Comparison of ENCODE assay signal across 9 mouse cellular contexts in genomic region chr5:127242763-127243160, GRCm38 (mm10). TPM values are rescaled to one million over a fixed set of nuclear protein-coding genes. Genes with fewer than 3 reads are reported as not detected.
DNase-seq lines count a peak whose midpoint lies in the region; ATAC-seq and TF ChIP-seq lines count a peak whose summit lies in the region.
"Had no signal": no experiment of that assay in that cellular context is flagged by ENCODE, and none has a peak within 500 bp of the region (broad histone marks: within the 10 kb centered on the region; RNA-seq: fewer than 3 reads in every experiment).

No protein-coding gene starts in this region.

- H3K9ac ChIP-seq in heart, embryonic 14.5 days (ENCODE audit: low read length), result peak overlapping the region; percentile 63; the same call in 1 of the 2 replicates
- peak overlapping the region; percentile 72 for H3K9ac ChIP-seq in hindbrain, embryonic 13.5 days
- H3K9ac ChIP-seq in midbrain, embryonic 15.5 days, result peak overlapping the region; percentile 51

- under 1% methylated on average over 13 of the region's 13 CpGs for WGBS in heart, embryonic 14.5 days
- WGBS in hindbrain, embryonic 13.5 days, result 0% methylated on average over 13 of the region's 13 CpGs
- WGBS in midbrain, embryonic 15.5 days, result 0% methylated on average over 13 of the region's 13 CpGs

- H3K36me3 ChIP-seq in heart, embryonic 14.5 days (ENCODE audit: control insufficient read depth, insufficient read depth, low read length), result no peaks in the 10 kb centered on the region
- H3K36me3 ChIP-seq in hindbrain, embryonic 13.5 days, result no peaks in the 10 kb centered on the region
- no peaks in the 10 kb centered on the region for H3K36me3 ChIP-seq in midbrain, embryonic 15.5 days (replicated peaks)

- TF ChIP-seq CTCF in cortical plate, adult 2 months (IDR thresholded peaks at IDR 0.05; ENCODE audit: extremely low read depth, insufficient read depth, low read length), result no peak

- H3K4me1 ChIP-seq in heart, embryonic 14.5 days (ENCODE audit: control insufficient read depth in 2 of 2, insufficient read depth in 2 of 2, low read length in 2 of 2), result peaks cover 4 to 13% of the 10 kb centered on the region in 2 experiments
- no peaks in the 10 kb centered on the region for H3K4me1 ChIP-seq in cortical plate, adult 2 months (ENCODE audit: control insufficient read depth, insufficient read depth, low read length)
- peaks cover 36% of the 10 kb centered on the region for H3K4me1 ChIP-seq in hindbrain, embryonic 13.5 days (replicated peaks)
- H3K4me1 ChIP-seq in midbrain, embryonic 15.5 days, result peaks cover 34% of the 10 kb centered on the region

- no peak for ATAC-seq in heart, embryonic 14.5 days (ENCODE audit: insufficient number of reproducible peaks, insufficient read depth, low FRiP score, low read depth)
- ATAC-seq in hindbrain, embryonic 13.5 days (ENCODE audit: low FRiP score), result no peak
- ATAC-seq in midbrain, embryonic 15.5 days (replicated peaks), result no peak

- H3K27ac ChIP-seq in heart, embryonic 14.5 days (replicated peaks in 1 of 2; ENCODE audit: control insufficient read depth in 1 of 2, insufficient read depth in 1 of 2, low read depth in 2 of 2, low read length in 2 of 2), result no peak overlapping the region
- no peak overlapping the region for H3K27ac ChIP-seq in cortical plate, adult 2 months (ENCODE audit: insufficient read depth, low read length)
- H3K27ac ChIP-seq in hindbrain, embryonic 13.5 days, result no peak overlapping the region
- no peak overlapping the region for H3K27ac ChIP-seq in midbrain, embryonic 15.5 days

- TF ChIP-seq POLR2A in cortical plate, adult 2 months (IDR thresholded peaks at IDR 0.05; ENCODE audit: extremely low read depth, insufficient read depth, low read length), result no peak

- H3K4me2 ChIP-seq in heart, embryonic 14.5 days (ENCODE audit: low read length), result peak overlapping the region; percentile 83
- peak overlapping the region; percentile 74 for H3K4me2 ChIP-seq in hindbrain, embryonic 13.5 days
- H3K4me2 ChIP-seq in midbrain, embryonic 15.5 days, result peak overlapping the region; percentile 76

- H3K4me3 ChIP-seq in heart, embryonic 14.5 days (ENCODE audit: control insufficient read depth in 1 of 2, insufficient read depth in 1 of 2, low read depth in 1 of 2, low read length in 2 of 2), result peak overlapping the region; percentile 55 to 57
- H3K4me3 ChIP-seq in cortical plate, adult 2 months (ENCODE audit: insufficient read depth, low read length), result peak overlapping the region; percentile 8
- peak overlapping the region; percentile 63 for H3K4me3 ChIP-seq in hindbrain, embryonic 13.5 days
- H3K4me3 ChIP-seq in midbrain, embryonic 15.5 days, result peak overlapping the region; percentile 59

- no peak for DNase-seq in heart, adult 18-20 months
- DNase-seq in right cerebral cortex, adult 2 months (ENCODE audit: low spot score in 2 of 2), result no peak
- DNase-seq in layer of hippocampus, adult 9-10 months (ENCODE audit: low spot score), result no peak
- DNase-seq in embryo, embryonic 10 days (ENCODE audit: low spot score), result no peak
- DNase-seq: kidney, postnatal 25 days had no signal

- peaks cover 63% of the 10 kb centered on the region for H3K27me3 ChIP-seq in heart, embryonic 14.5 days (ENCODE audit: control insufficient read depth, insufficient read depth, low read length)
- H3K27me3 ChIP-seq in hindbrain, embryonic 13.5 days, result peaks cover 82% of the 10 kb centered on the region
- H3K27me3 ChIP-seq in midbrain, embryonic 15.5 days (replicated peaks), result peaks cover 35% of the 10 kb centered on the region

- no peaks in the 10 kb centered on the region for H3K9me3 ChIP-seq in heart, embryonic 14.5 days (ENCODE audit: control insufficient read depth, low read length)
- H3K9me3 ChIP-seq in hindbrain, embryonic 13.5 days, result no peaks in the 10 kb centered on the region
- no peaks in the 10 kb centered on the region for H3K9me3 ChIP-seq in midbrain, embryonic 15.5 days

RNA-seq across cellular contexts. Expression of gene Tmem132c, which starts 1.2 kb away (rescaled TPM):
- 1.0 and 1.1 TPM in 2 replicates for polyA plus RNA-seq in heart, embryonic 14.5 days (2014; fragmentation: Nextera tagmentation; extraction: Ambion mirVana)
- total RNA-seq in heart, adult 18-20 months (2021), result under 1 TPM; 0.05 to 0.21 TPM
- polyA plus RNA-seq in cortical plate, adult 2 months (2012; rRNA removed), result 1.9 and 2.3 TPM in 2 replicates
- polyA plus RNA-seq in hindbrain, embryonic 13.5 days (2015; fragmentation: Nextera tagmentation; extraction: Ambion mirVana), result 11.1 and 11.8 TPM in 2 replicates
- 11.5 and 13.3 TPM in 2 replicates for polyA plus RNA-seq in midbrain, embryonic 15.5 days (2015; fragmentation: Nextera tagmentation; extraction: Ambion mirVana)

Comparison
In these comparisons a context has a peak if more than half of its experiments do, and no peak if none do; other contexts are left out.
1. H3K4me3 ChIP-seq: peak in every context shown above with its lines; median percentile 63 in hindbrain, embryonic 13.5 days; 59 in midbrain, embryonic 15.5 days; 56 in heart, embryonic 14.5 days; 8 in cortical plate, adult 2 months.